Mouse (Mus musculus) stomach, embryonic 16.5 days (tissue): ENCODE data around the gene Rprm. TPM values are rescaled to one million over a fixed set of nuclear protein-coding genes. Genes with fewer than 3 reads are reported as not detected.
A peak's percentile ranks its signal among the peaks of the same experiment; 100 is the strongest.

Experiments
- ATAC-seq: fragments of 200-750 bp; cut with Nextera tagmentation; 2 replicates; pipeline ENCODE4 v1.8.0; 2017; ENCODE audit warnings: moderate number of reproducible peaks, moderate TSS enrichment; ENCODE audit not compliant: insufficient read depth, low FRiP score
- H3K27ac ChIP-seq: fragments of 300-500 bp; sonication (generic); 2 replicates; pipeline ENCODE4 v1.5.1; 2014; ENCODE audit warnings: low read length
- H3K27me3 ChIP-seq: fragments of 300-500 bp; sonication (generic); 2 replicates; pipeline ENCODE4 v1.6.1; 2014; ENCODE audit warnings: low read length, control low read depth, mixed read lengths; ENCODE audit not compliant: control insufficient read depth, insufficient read depth
- H3K36me3 ChIP-seq: fragments of 300-500 bp; sonication (generic); 2 replicates; pipeline ENCODE4 v1.6.1; 2014; ENCODE audit warnings: low read length; ENCODE audit not compliant: control insufficient read depth, insufficient read depth
- H3K4me1 ChIP-seq: fragments of 300-500 bp; sonication (generic); 2 replicates; pipeline ENCODE4 v1.6.1; 2014; ENCODE audit warnings: low read length, control low read depth, mixed read lengths; ENCODE audit not compliant: control insufficient read depth, insufficient read depth
- H3K4me2 ChIP-seq: fragments of 300-500 bp; sonication (generic); 2 replicates; pipeline ENCODE4 v1.6.1; 2014; ENCODE audit warnings: low read depth, low read length, mixed read lengths
- H3K4me3 ChIP-seq: fragments of 300-500 bp; sonication (generic); replicated peaks from 2 replicates; pipeline ENCODE4 v1.5.1; 2014; ENCODE audit warnings: mild to moderate bottlenecking, low read length
- H3K9ac ChIP-seq: fragments of 300-500 bp; sonication (generic); 2 replicates; pipeline ENCODE4 v1.6.1; 2014; ENCODE audit warnings: low read length
- H3K9me3 ChIP-seq: fragments of 300-500 bp; sonication (generic); replicated peaks from 2 replicates; pipeline ENCODE4 v1.6.1; 2016; ENCODE audit warnings: low read length, control low read depth; ENCODE audit not compliant: control insufficient read depth
- WGBS: fragments of 180-500 bp; shearing (Covaris S2); extraction: QIAGEN DNeasy Blood & Tissue Kit; methylation state at CpG from one replicate; pipeline ENCODE4 v1.1.7; 2014; 5-methylcytosine and 5-hydroxymethylcytosine counted together
- polyA plus RNA-seq: library from polyadenylated mRNA; unstranded; fragments of >200 nt; fragmentation: Nextera tagmentation; extraction: Ambion mirVana; gene quantifications from 2 replicates; pipeline ENCODE4 v1.2.1, GENCODE M21; 2015

The Rprm gene
- 12.2 and 13.3 TPM in 2 replicates for polyA plus RNA-seq

DNA sequence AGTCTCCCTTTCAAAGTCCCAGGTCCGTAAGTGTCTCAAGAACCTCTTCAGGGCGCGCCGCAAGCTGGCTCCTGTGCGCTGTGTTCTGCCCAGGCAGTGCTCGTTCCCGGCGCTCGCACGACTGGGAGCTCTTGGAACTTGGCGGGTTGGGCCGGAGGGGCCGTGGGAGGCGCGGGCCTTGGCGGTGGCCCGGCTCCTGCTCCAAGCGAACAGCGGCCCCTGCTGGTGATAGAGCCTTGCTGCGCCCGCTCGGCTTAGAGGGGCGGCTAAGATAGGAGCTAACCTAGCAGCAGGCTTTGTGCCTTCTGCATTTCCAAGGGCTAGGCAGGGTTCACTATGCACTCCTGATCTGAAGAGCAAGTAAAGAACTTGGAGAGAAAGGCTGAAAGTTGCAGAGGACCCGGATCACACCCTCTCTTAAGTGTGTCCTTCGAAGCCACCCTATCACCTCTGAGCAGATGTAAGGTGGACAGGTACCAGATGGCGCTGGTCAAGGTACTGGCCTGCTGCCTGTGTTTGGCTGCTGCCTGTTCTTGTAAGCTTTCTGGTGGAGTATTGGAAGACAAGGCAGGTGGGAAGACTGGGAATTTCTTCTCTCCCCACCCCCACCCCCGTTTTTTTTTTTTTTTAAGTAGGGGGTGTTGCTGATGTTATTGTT lies at the start of gene Rprm:
Gene Rprm (minus strand): TSS at position 123 of the 658 bp plus-strand sequence.
- Histone ChIP-seq H3K27me3 (peaks cover 3% of the 10 kb centered on the region), H3K4me3 (peak within 1 kb of the TSS; percentile 52), H3K9me3 (no peaks in the 10 kb centered on the region), H3K9ac (peak within 1 kb of the TSS; percentile 68), H3K4me1 (peaks cover 15% of the 10 kb centered on the region), H3K36me3 (no peaks in the 10 kb centered on the region), H3K27ac (no peak within 1 kb of the TSS; the same call in 1 of the 2 replicates), H3K4me2 (peak within 1 kb of the TSS; percentile 88)
- WGBS: 4% methylated on average over 27 of the region's 27 CpGs
- ATAC-seq: peak; percentile 94

GRCm38 (mm10) chr2:54119305-54119704 lies 34.0 kb upstream of the Rprm start:
- H3K4me1 ChIP-seq: no peaks in the 10 kb centered on the region
- no peak overlapping the region for H3K4me3 ChIP-seq
- no peaks in the 10 kb centered on the region for H3K36me3 ChIP-seq
- H3K27ac ChIP-seq: no peak overlapping the region
- no peak overlapping the region for H3K9ac ChIP-seq
- no peak overlapping the region for H3K4me2 ChIP-seq
- no peak for ATAC-seq
- H3K9me3 ChIP-seq: no peaks in the 10 kb centered on the region
- WGBS: 62% methylated on average over 6 of the region's 6 CpGs
- H3K27me3 ChIP-seq: no peaks in the 10 kb centered on the region

DNA sequence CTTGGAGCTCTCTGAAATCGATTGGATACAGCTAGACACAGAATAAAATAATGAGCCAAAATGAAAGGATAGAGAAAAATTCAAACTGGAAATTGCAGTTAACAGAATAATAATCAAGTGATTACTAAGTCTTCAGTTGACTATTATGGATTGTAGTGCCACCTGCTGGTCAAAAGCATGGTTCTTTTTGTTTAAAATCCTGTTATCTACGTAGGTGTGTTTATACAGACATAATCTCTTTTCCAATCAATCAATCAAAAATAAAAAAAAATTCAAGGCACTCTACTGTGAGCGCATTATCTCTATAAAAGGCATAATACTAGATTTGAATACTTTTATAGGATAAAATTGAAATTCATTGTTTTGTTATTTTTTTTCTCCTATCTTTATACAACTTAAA lies 33.5 kb upstream of the Rprm start:
- H3K9ac ChIP-seq: no peak overlapping the region
- ATAC-seq: no peak
- 19% methylated on average over 3 of the region's 3 CpGs for WGBS
- no peaks in the 10 kb centered on the region for H3K36me3 ChIP-seq
- no peak overlapping the region for H3K4me2 ChIP-seq
- H3K27me3 ChIP-seq: no peaks in the 10 kb centered on the region
- no peak overlapping the region for H3K27ac ChIP-seq
- H3K4me3 ChIP-seq: no peak overlapping the region
- no peaks in the 10 kb centered on the region for H3K9me3 ChIP-seq
- H3K4me1 ChIP-seq: no peaks in the 10 kb centered on the region

- H3K27me3 ChIP-seq: no peaks in the 10 kb centered on the region
- H3K4me2 ChIP-seq: no peak overlapping the region
- WGBS: 49% methylated on average over 2 of the region's 2 CpGs
- no peaks in the 10 kb centered on the region for H3K4me1 ChIP-seq
- no peak for ATAC-seq
- no peak overlapping the region for H3K27ac ChIP-seq
- H3K9me3 ChIP-seq: no peaks in the 10 kb centered on the region
- H3K9ac ChIP-seq: no peak overlapping the region
- H3K4me3 ChIP-seq: no peak overlapping the region
- no peaks in the 10 kb centered on the region for H3K36me3 ChIP-seq
Measured at GRCm38 (mm10) chr2:54111294-54111693, 25.9 kb upstream of the Rprm start.

- no peaks in the 10 kb centered on the region for H3K9me3 ChIP-seq
- 65% methylated on average over 1 of the region's 1 CpGs for WGBS
- H3K9ac ChIP-seq: no peak overlapping the region
- H3K4me3 ChIP-seq: no peak overlapping the region
- no peak overlapping the region for H3K4me2 ChIP-seq
- ATAC-seq: no peak
- H3K4me1 ChIP-seq: no peaks in the 10 kb centered on the region
- H3K27ac ChIP-seq: no peak overlapping the region
- H3K36me3 ChIP-seq: no peaks in the 10 kb centered on the region
- no peaks in the 10 kb centered on the region for H3K27me3 ChIP-seq
Measured at GRCm38 (mm10) chr2:54106232-54106726, 20.9 kb upstream of the Rprm start.

- 57% methylated on average over 1 of the region's 1 CpGs for WGBS
- no peak overlapping the region for H3K4me3 ChIP-seq
- no peaks in the 10 kb centered on the region for H3K9me3 ChIP-seq
- H3K27me3 ChIP-seq: no peaks in the 10 kb centered on the region
- no peaks in the 10 kb centered on the region for H3K36me3 ChIP-seq
- no peak overlapping the region for H3K9ac ChIP-seq
- ATAC-seq: no peak
- no peak overlapping the region for H3K4me2 ChIP-seq
- no peaks in the 10 kb centered on the region for H3K4me1 ChIP-seq
- no peak overlapping the region for H3K27ac ChIP-seq
Measured at GRCm38 (mm10) chr2:54099939-54100338, 14.6 kb upstream of the Rprm start.

- H3K4me1 ChIP-seq: no peaks in the 10 kb centered on the region
- no peak overlapping the region for H3K4me2 ChIP-seq
- WGBS: 89% methylated on average over 3 of the region's 3 CpGs
- ATAC-seq: no peak
- no peak overlapping the region for H3K27ac ChIP-seq
- H3K9me3 ChIP-seq: no peaks in the 10 kb centered on the region
- H3K4me3 ChIP-seq: no peak overlapping the region
- H3K36me3 ChIP-seq: no peaks in the 10 kb centered on the region
- no peak overlapping the region for H3K9ac ChIP-seq
- H3K27me3 ChIP-seq: no peaks in the 10 kb centered on the region
Measured at GRCm38 (mm10) chr2:54092616-54093015, 7.3 kb upstream of the Rprm start.

GRCm38 (mm10) chr2:54086254-54086653 lies 902 bp upstream of the Rprm start:
- H3K27me3 ChIP-seq: peaks cover 3% of the 10 kb centered on the region
- ATAC-seq: no peak
- H3K4me1 ChIP-seq: peaks cover 15% of the 10 kb centered on the region
- H3K4me2 ChIP-seq: no peak overlapping the region
- H3K9ac ChIP-seq: no peak overlapping the region
- H3K4me3 ChIP-seq: no peak overlapping the region
- H3K27ac ChIP-seq: no peak overlapping the region
- H3K9me3 ChIP-seq: no peaks in the 10 kb centered on the region
- H3K36me3 ChIP-seq: no peaks in the 10 kb centered on the region
- WGBS: 56% methylated on average over 4 of the region's 4 CpGs

DNA sequence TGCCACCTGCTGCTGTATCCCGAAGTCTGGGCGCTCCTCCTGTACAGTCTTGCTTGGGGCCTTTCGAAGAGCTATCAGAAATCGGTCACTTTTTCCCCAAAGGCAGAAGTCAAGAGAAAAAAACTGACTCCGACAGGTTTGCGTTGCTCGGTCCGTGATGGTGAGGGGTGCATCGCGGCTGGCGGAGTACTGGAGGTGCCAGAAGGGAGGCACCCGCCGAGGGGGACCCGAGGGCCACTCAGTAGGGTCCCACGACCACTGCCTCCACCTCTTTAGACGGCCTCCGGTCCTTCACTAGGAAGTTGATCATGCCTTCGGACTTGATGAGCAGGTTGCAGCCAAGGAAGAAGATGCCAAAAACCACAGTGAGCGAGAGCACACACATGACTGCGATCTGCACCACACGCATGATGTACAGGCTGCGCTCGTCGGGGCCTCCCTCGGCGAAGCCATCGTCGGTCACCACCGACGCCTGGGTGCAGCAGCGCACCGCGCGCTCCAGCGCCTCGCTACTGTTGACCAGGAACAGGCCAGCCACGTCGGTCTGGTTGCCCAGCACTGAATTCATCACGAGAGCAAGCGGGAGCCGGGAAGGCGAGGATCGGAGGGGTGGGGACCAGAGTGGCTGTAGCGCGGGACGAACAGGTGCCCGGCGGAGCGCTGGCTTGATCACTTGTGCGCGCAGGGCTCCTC lies 469 bp downstream of the Rprm start:
- 2% methylated on average over 51 of the region's 51 CpGs for WGBS
- Histone ChIP-seq H3K4me1 (peaks cover 15% of the 10 kb centered on the region), H3K27ac (no peak overlapping the region; the same call in 1 of the 2 replicates), H3K9ac (peak overlapping the region; percentile 68), H3K4me3 (peak overlapping the region; percentile 52), H3K27me3 (peaks cover 3% of the 10 kb centered on the region), H3K36me3 (no peaks in the 10 kb centered on the region), H3K9me3 (no peaks in the 10 kb centered on the region), H3K4me2 (peak overlapping the region; percentile 88)
- ATAC-seq: peak; percentile 59
